ENCODE assay signal across 9 mouse cellular contexts in the genomic region with DNA sequence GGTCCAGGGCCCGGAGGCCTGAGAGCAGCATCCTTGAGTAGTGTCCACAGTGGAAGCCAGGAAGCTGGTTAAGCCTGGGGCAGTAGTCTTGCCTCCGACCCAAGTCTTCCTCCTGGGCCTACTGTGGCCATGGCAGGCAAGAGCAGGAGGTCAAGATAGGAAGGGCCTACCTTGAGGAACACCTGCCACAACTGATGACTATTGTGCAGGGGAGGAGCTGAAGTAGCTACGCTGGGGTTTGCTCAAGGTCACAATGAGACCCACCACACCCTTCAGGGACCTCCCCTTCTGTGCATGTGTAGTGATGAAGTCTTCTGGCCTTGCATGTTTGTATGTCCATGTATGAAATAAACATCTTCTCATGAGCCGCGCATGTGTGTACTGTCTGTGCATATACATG. TPM values are rescaled to one million over a fixed set of nuclear protein-coding genes. Genes with fewer than 3 reads are reported as not detected.
DNase-seq lines count a peak whose midpoint lies in the region; ATAC-seq and TF ChIP-seq lines count a peak whose summit lies in the region.
"Had no signal": no experiment of that assay in that cellular context is flagged by ENCODE, and none has a peak within 500 bp of the region (broad histone marks: within the 10 kb centered on the region; RNA-seq: fewer than 3 reads in every experiment).

No protein-coding gene starts in this region.

- DNase-seq in heart, postnatal 14 days = no peak
- DNase-seq in frontal cortex, adult 2 months (ENCODE audit: extremely low spot score in 1 of 2, low spot score in 1 of 2) = no peak
- DNase-seq in right cerebral cortex, postnatal 10 days (ENCODE audit: low spot score in 2 of 2) = no peak

- H3K9ac ChIP-seq in heart, embryonic 11.5 days (ENCODE audit: low read depth, low read length) = peak overlapping the region; percentile 82
- H3K9ac ChIP-seq in forebrain, embryonic 16.5 days (replicated peaks; ENCODE audit: low read depth, low read length) = peak overlapping the region; percentile 95

- H3K4me3 ChIP-seq in heart, embryonic 11.5 days (ENCODE audit: low read depth, low read length) = peak overlapping the region; percentile 83
- H3K4me3 ChIP-seq in E14TG2a.4 (replicated peaks; ENCODE audit: low read length) (peak overlapping the region; percentile 84), macrophage (ENCODE audit: inconsistent target) (peak overlapping the region; percentile 29)
- peak overlapping the region; percentile 79 for H3K4me3 ChIP-seq in forebrain, embryonic 16.5 days (replicated peaks; ENCODE audit: low read length)

- peaks cover 12% of the 10 kb centered on the region for H3K36me3 ChIP-seq in heart, embryonic 11.5 days (ENCODE audit: control insufficient read depth, insufficient read depth, low read length)
- H3K36me3 ChIP-seq in E14TG2a.4 (ENCODE audit: insufficient read depth, low read length) (peaks cover 49% of the 10 kb centered on the region), macrophage (ENCODE audit: inconsistent target) (no peaks in the 10 kb centered on the region; the same call in 1 of the 2 replicates)
- H3K36me3 ChIP-seq in forebrain, embryonic 16.5 days (ENCODE audit: control insufficient read depth, insufficient read depth) = no peaks in the 10 kb centered on the region

- no peaks in the 10 kb centered on the region for H3K9me3 ChIP-seq in heart, embryonic 11.5 days (replicated peaks; ENCODE audit: control insufficient read depth, low read length)
- H3K9me3 ChIP-seq in E14TG2a.4 (ENCODE audit: low read length) = no peaks in the 10 kb centered on the region
- H3K9me3 ChIP-seq in forebrain, embryonic 16.5 days (ENCODE audit: control insufficient read depth, low read length) = no peaks in the 10 kb centered on the region

- peaks cover 15% of the 10 kb centered on the region for H3K4me1 ChIP-seq in heart, embryonic 11.5 days (ENCODE audit: control insufficient read depth, insufficient read depth, low read length)
- peaks cover 50% of the 10 kb centered on the region for H3K4me1 ChIP-seq in E14TG2a.4 (replicated peaks; ENCODE audit: low read depth, low read length)
- H3K4me1 ChIP-seq in forebrain, embryonic 16.5 days (replicated peaks; ENCODE audit: control insufficient read depth, insufficient read depth, low read length) = peaks cover 25% of the 10 kb centered on the region

- 68% methylated on average over 5 of the region's 5 CpGs for WGBS in heart, embryonic 11.5 days (ENCODE audit: insufficient replicate concordance)
- WGBS in forebrain, embryonic 16.5 days = 59% methylated on average over 5 of the region's 5 CpGs
- 73% methylated on average over 5 of the region's 5 CpGs for WGBS in macrophage (ENCODE audit: missing documents)

- no peak for ATAC-seq in heart, embryonic 11.5 days (replicated peaks; ENCODE audit: insufficient number of reproducible peaks, low FRiP score, low TSS enrichment)
- ATAC-seq in forebrain, embryonic 16.5 days = no peak
- no peak for ATAC-seq in granulocyte monocyte progenitor cell, adult 5-6 weeks (replicated peaks; ENCODE audit: poor library complexity, severe bottlenecking)
- ATAC-seq: Patski had no signal

- intact Hi-C loops in heart, postnatal 14 days (cut with DNase I) = no loop called here

- H3K27ac ChIP-seq in heart, embryonic 11.5 days (ENCODE audit: low read depth, low read length) = no peak overlapping the region
- H3K27ac ChIP-seq in forebrain, embryonic 16.5 days (ENCODE audit: low read length) = peak overlapping the region; percentile 42; the same call in 1 of the 2 replicates
- no peak overlapping the region for H3K27ac ChIP-seq in macrophage

- peak overlapping the region; percentile 96 for H3K4me2 ChIP-seq in heart, embryonic 11.5 days
- peak overlapping the region; percentile 97 for H3K4me2 ChIP-seq in forebrain, embryonic 16.5 days (ENCODE audit: low read length)

- no peaks in the 10 kb centered on the region for H3K27me3 ChIP-seq in heart, embryonic 11.5 days (ENCODE audit: control insufficient read depth, insufficient read depth, low read length)
- peaks cover 8% of the 10 kb centered on the region for H3K27me3 ChIP-seq in E14TG2a.4 (ENCODE audit: insufficient read depth, low read length)
- H3K27me3 ChIP-seq in forebrain, embryonic 16.5 days (replicated peaks; ENCODE audit: control insufficient read depth, insufficient read depth, low read length) = no peaks in the 10 kb centered on the region
- H3K27me3 ChIP-seq: Patski had no signal

- H3K79me2 ChIP-seq in macrophage (ENCODE audit: inconsistent target) = peaks cover 5% of the 10 kb centered on the region; the same call in 1 of the 2 replicates

- TF ChIP-seq CTCF in E14TG2a.4 (conservative IDR thresholded peaks at IDR 0.05; ENCODE audit: low read length) = no peak

RNA-seq across cellular contexts. Expression of a gene that starts 1.2 kb away (rescaled TPM):
- polyA plus RNA-seq in heart, embryonic 11.5 days (2014; fragmentation: Nextera tagmentation; extraction: Ambion mirVana) = 0.47 and 0.68 TPM in 2 replicates
- total RNA-seq in heart, postnatal 14 days (2021) = under 1 TPM; 0.38 to 0.44 TPM
- polyA plus RNA-seq in forebrain, embryonic 16.5 days (2015; fragmentation: Nextera tagmentation; extraction: Ambion mirVana) = 7.3 and 11.4 TPM in 2 replicates
- 1 to 10 TPM in 14 of 26 experiments, under 1 TPM in 12; 0.14 to 4.9 (median 1.1) TPM for total RNA-seq in macrophage (2018; cell fraction: chromatin; rRNA removed)
- under 1 TPM in 25 of 26 experiments, not detected in 1; 0.07 to 0.66 (median 0.26) TPM for total RNA-seq in macrophage (2018; cell fraction: cytosol; rRNA removed)
- total RNA-seq in macrophage (2018; cell fraction: nucleus; rRNA removed) = 1 to 10 TPM in 11 of 26 experiments, under 1 TPM in 15; 0.25 to 4.8 (median 0.87) TPM
- 0.10 to 1.0 TPM (median 0.32 TPM) in 3 replicates for polyA plus RNA-seq in macrophage (2018)
- polyA plus RNA-seq in frontal cortex, adult 2 months (2012; rRNA removed) = 62.9 and 63.6 TPM in 2 replicates
- total RNA-seq in granulocyte monocyte progenitor cell, adult 5-6 weeks (2014; fragmentation: Nextera tagmentation) = 0.32 and 0.95 TPM in 2 replicates
- 0.31 TPM in 1 of 2 replicates, not detected in the other for total RNA-seq in granulocyte monocyte progenitor cell, adult 5-6 weeks (2017)

RNA-seq across cellular contexts. Expression of a gene that starts 25.1 kb away (rescaled TPM):
- 84.2 and 88.2 TPM in 2 replicates for polyA plus RNA-seq in heart, embryonic 11.5 days (2014; fragmentation: Nextera tagmentation; extraction: Ambion mirVana)
- 10 to 100 TPM; 54.3 to 59.2 TPM for total RNA-seq in heart, postnatal 14 days (2021)
- 98.2 and 101 TPM in 2 replicates for polyA plus RNA-seq in forebrain, embryonic 16.5 days (2015; fragmentation: Nextera tagmentation; extraction: Ambion mirVana)
- total RNA-seq in macrophage (2018; cell fraction: chromatin; rRNA removed) = 100 to 1,000 TPM in 3 of 26 experiments, 10 to 100 TPM in 23; 15.5 to 134 (median 57.2) TPM
- total RNA-seq in macrophage (2018; cell fraction: cytosol; rRNA removed) = 10 to 100 TPM in 19 of 26 experiments, 1 to 10 TPM in 7; 7.1 to 15.2 (median 11.9) TPM
- 10 to 100 TPM in 25 of 26 experiments, 1 to 10 TPM in 1; 8.5 to 86.6 (median 23.1) TPM for total RNA-seq in macrophage (2018; cell fraction: nucleus; rRNA removed)
- 11.3 to 32.7 TPM (median 12.1 TPM) in 3 replicates for polyA plus RNA-seq in macrophage (2018)
- 88.4 and 95.8 TPM in 2 replicates for polyA plus RNA-seq in frontal cortex, adult 2 months (2012; rRNA removed)
- 66.8 and 134 TPM in 2 replicates for total RNA-seq in granulocyte monocyte progenitor cell, adult 5-6 weeks (2014; fragmentation: Nextera tagmentation)
- total RNA-seq in granulocyte monocyte progenitor cell, adult 5-6 weeks (2017) = 95.3 and 118 TPM in 2 replicates

RNA-seq across cellular contexts. Expression of a gene that starts 31.2 kb away (rescaled TPM):
- polyA plus RNA-seq in heart, embryonic 11.5 days (2014; fragmentation: Nextera tagmentation; extraction: Ambion mirVana) = 128 TPM in 2 replicates
- total RNA-seq in heart, postnatal 14 days (2021) = 10 to 100 TPM; 44.3 to 48.6 TPM
- polyA plus RNA-seq in forebrain, embryonic 16.5 days (2015; fragmentation: Nextera tagmentation; extraction: Ambion mirVana) = 134 and 150 TPM in 2 replicates
- 100 to 1,000 TPM in 20 of 26 experiments, 10 to 100 TPM in 6; 52.4 to 177 (median 111) TPM for total RNA-seq in macrophage (2018; cell fraction: chromatin; rRNA removed)
- 100 to 1,000 TPM; 110 to 201 (median 135) TPM for total RNA-seq in macrophage (2018; cell fraction: cytosol; rRNA removed)
- total RNA-seq in macrophage (2018; cell fraction: nucleus; rRNA removed) = 100 to 1,000 TPM in 14 of 26 experiments, 10 to 100 TPM in 12; 78.9 to 193 (median 101) TPM
- 125 to 264 TPM (median 166 TPM) in 3 replicates for polyA plus RNA-seq in macrophage (2018)
- 134 and 142 TPM in 2 replicates for polyA plus RNA-seq in frontal cortex, adult 2 months (2012; rRNA removed)
- 58.5 and 75.8 TPM in 2 replicates for total RNA-seq in granulocyte monocyte progenitor cell, adult 5-6 weeks (2014; fragmentation: Nextera tagmentation)
- total RNA-seq in granulocyte monocyte progenitor cell, adult 5-6 weeks (2017) = 80.5 and 99.6 TPM in 2 replicates

RNA-seq across cellular contexts. Expression of a gene that starts 38.7 kb away (rescaled TPM):
- 0.89 and 1.1 TPM in 2 replicates for polyA plus RNA-seq in heart, embryonic 11.5 days (2014; fragmentation: Nextera tagmentation; extraction: Ambion mirVana)
- total RNA-seq in heart, postnatal 14 days (2021) = 10 to 100 TPM in 1 of 2 experiments, 1 to 10 TPM in 1; 9.2 to 12.6 TPM
- 27.3 and 29.6 TPM in 2 replicates for polyA plus RNA-seq in forebrain, embryonic 16.5 days (2015; fragmentation: Nextera tagmentation; extraction: Ambion mirVana)
- total RNA-seq in macrophage (2018; cell fraction: chromatin; rRNA removed) = 1 to 10 TPM in 1 of 26 experiments, under 1 TPM in 17, not detected in 8; 0.17 to 1.0 (median 0.36) TPM
- under 1 TPM in 12 of 26 experiments, not detected in 14; 0.04 to 0.10 (median 0.06) TPM for total RNA-seq in macrophage (2018; cell fraction: cytosol; rRNA removed)
- under 1 TPM in 14 of 26 experiments, not detected in 12; 0.12 to 0.98 (median 0.32) TPM for total RNA-seq in macrophage (2018; cell fraction: nucleus; rRNA removed)
- 0.09 to 0.10 TPM in 2 of 3 replicates, not detected in the other for polyA plus RNA-seq in macrophage (2018)
- 30.7 and 31.8 TPM in 2 replicates for polyA plus RNA-seq in frontal cortex, adult 2 months (2012; rRNA removed)
- total RNA-seq in granulocyte monocyte progenitor cell, adult 5-6 weeks (2014; fragmentation: Nextera tagmentation) = not detected in 2 replicates
- total RNA-seq in granulocyte monocyte progenitor cell, adult 5-6 weeks (2017) = 0.26 and 0.36 TPM in 2 replicates

RNA-seq across cellular contexts. Expression of a gene that starts 41.6 kb away (rescaled TPM):
- polyA plus RNA-seq in heart, embryonic 11.5 days (2014; fragmentation: Nextera tagmentation; extraction: Ambion mirVana) = 1.1 and 1.4 TPM in 2 replicates
- total RNA-seq in heart, postnatal 14 days (2021) = 1 to 10 TPM; 1.5 to 1.8 TPM
- polyA plus RNA-seq in forebrain, embryonic 16.5 days (2015; fragmentation: Nextera tagmentation; extraction: Ambion mirVana) = 4.8 and 7.5 TPM in 2 replicates
- total RNA-seq in macrophage (2018; cell fraction: chromatin; rRNA removed) = 1 to 10 TPM in 3 of 26 experiments, under 1 TPM in 5, not detected in 18; 0.25 to 2.6 (median 0.71) TPM
- total RNA-seq in macrophage (2018; cell fraction: cytosol; rRNA removed) = 1 to 10 TPM in 13 of 26 experiments, under 1 TPM in 13; 0.15 to 2.9 (median 0.80) TPM
- total RNA-seq in macrophage (2018; cell fraction: nucleus; rRNA removed) = 1 to 10 TPM in 4 of 26 experiments, under 1 TPM in 12, not detected in 10; 0.20 to 5.8 (median 0.64) TPM
- 1.1 to 1.9 TPM (median 1.4 TPM) in 3 replicates for polyA plus RNA-seq in macrophage (2018)
- polyA plus RNA-seq in frontal cortex, adult 2 months (2012; rRNA removed) = 52.0 and 57.4 TPM in 2 replicates
- total RNA-seq in granulocyte monocyte progenitor cell, adult 5-6 weeks (2014; fragmentation: Nextera tagmentation) = 2.8 and 7.6 TPM in 2 replicates
- 0.88 and 2.1 TPM in 2 replicates for total RNA-seq in granulocyte monocyte progenitor cell, adult 5-6 weeks (2017)

Comparison
In these comparisons a context has a peak if more than half of its experiments do, and no peak if none do; other contexts are left out.
1. H3K4me3 ChIP-seq: peak in every context shown above with its lines; median percentile 84 in E14TG2a.4; 83 in heart, embryonic 11.5 days; 79 in forebrain, embryonic 16.5 days; 29 in macrophage.